Mouse (Mus musculus) olfactory bulb, adult 2 months (tissue): ENCODE data around the gene Tes. TPM values are rescaled to one million over a fixed set of nuclear protein-coding genes. Genes with fewer than 3 reads are reported as not detected.
A peak's percentile ranks its signal among the peaks of the same experiment; 100 is the strongest.
"Not testable (repeated sequence)": the region's sequence is repeated elsewhere in the genome, so short reads cannot be mapped to it uniquely, and the experiment has no call there.

ENCODE experiments used
- H3K27ac ChIP-seq: fragments of 200-500 bp; 2 replicates; pipeline ENCODE4 v1.5.1; 2012; ENCODE audit warnings: low read depth, low read length; ENCODE audit not compliant: insufficient read depth
- H3K4me1 ChIP-seq: fragments of 200-500 bp; 2 replicates; pipeline ENCODE4 v1.6.1; 2012; ENCODE audit warnings: low read length; ENCODE audit not compliant: control insufficient read depth, insufficient read depth
- H3K4me3 ChIP-seq: fragments of 200-500 bp; 2 replicates; pipeline ENCODE4 v1.5.1; 2012; ENCODE audit warnings: mild to moderate bottlenecking, low read depth, low read length, moderate library complexity; ENCODE audit not compliant: insufficient read depth
- CTCF ChIP-seq: fragments of 200-500 bp; IDR thresholded peaks from 2 replicates; pipeline ENCODE4 v1.5.1; 2012; ENCODE audit warnings: low read depth, mild to moderate bottlenecking, low read length, moderate library complexity; ENCODE audit not compliant: insufficient read depth
- POLR2A ChIP-seq: fragments of 200-500 bp; IDR thresholded peaks from 2 replicates; pipeline ENCODE4 v1.6.1; 2012; ENCODE audit warnings: mild to moderate bottlenecking, low read depth, low read length, moderate library complexity; ENCODE audit not compliant: insufficient read depth
- WGBS: fragments of 180-500 bp; shearing (Covaris S2); methylation state at CpG from one replicate; pipeline ENCODE4 v1.1.7; 2018; 5-methylcytosine and 5-hydroxymethylcytosine counted together
- polyA plus RNA-seq: library from polyadenylated mRNA; stranded (reverse); fragments of >200 nt; gene quantifications from 2 replicates; pipeline ENCODE4 v1.2.4, GENCODE M21; 2012; ENCODE audit warnings: low replicate concordance; ENCODE audit not compliant: missing spikeins, insufficient read depth, insufficient read length

Gene Tes
- polyA plus RNA-seq, 1 experiment = not detected

DNA sequence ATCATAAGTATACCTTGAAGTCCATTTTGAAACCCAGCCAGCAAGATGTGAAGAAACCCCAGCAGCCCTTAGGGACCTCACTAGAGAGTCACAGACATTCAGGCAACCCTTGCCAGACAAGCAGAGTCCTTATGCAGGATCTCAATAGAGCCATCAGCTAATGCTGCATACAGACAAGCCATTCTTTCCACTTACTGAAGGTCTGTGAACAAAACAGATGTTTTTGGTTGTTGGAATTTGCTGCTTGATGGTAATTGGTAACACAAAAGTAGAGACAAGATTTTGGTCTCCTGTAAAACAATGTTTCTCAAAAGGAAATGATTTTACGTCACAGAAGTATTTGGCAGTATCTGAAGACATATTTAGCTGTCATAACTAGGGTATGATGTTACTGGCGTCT is 10.2 kb upstream of the Tes start:
- TF ChIP-seq CTCF (no peak), POLR2A (no peak)
- Histone ChIP-seq H3K27ac (no peak overlapping the region), H3K4me1 (no peaks in the 10 kb centered on the region), H3K4me3 (no peak overlapping the region)
- WGBS = 88% methylated on average over 2 of the region's 2 CpGs

DNA sequence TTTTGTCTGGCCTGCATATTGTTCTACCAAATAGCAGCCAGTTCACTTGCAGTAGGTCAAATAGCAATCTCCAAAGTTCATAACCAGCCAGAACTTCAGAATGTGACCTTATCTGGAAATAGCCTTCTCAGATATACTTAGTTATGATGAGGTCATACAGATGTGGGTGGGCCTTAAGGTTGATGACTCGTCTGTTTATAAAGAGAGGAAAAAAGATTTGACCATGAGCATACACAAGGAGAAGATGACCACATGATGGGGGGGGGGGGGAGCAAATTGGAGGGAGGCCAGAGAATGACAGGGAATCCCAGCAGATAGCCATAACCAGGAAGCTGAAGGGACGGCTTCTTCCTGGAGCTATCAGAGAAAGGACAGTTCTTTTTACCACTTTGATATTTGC is 9.3 kb upstream of the Tes start:
- Histone ChIP-seq H3K27ac (no peak overlapping the region), H3K4me1 (no peaks in the 10 kb centered on the region), H3K4me3 (no peak overlapping the region)
- 77% methylated on average over 2 of the region's 2 CpGs for WGBS
- TF ChIP-seq POLR2A = no peak
- TF ChIP-seq CTCF = no peak

DNA sequence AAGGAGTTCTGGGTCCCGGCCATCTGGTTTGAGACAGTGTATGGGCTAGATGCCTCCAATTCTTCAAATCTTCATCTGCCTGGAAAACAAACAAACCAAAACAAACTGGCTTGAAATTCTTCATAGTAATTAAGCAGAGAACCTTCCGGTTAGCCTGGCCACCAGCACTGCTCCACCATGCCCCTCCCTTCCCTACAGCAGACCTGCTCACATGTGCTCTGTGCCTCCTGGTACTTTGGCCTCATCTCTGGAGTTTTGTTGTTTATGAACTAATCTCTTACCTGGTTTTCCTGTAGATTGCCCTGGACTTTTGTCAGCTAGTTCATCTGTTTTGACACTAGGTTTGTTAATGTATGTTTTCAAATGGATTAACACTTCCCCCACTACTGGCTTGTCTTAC is 5.4 kb upstream of the Tes start:
- Histone ChIP-seq H3K4me1 (no peaks in the 10 kb centered on the region), H3K4me3 (no peak overlapping the region), H3K27ac (no peak overlapping the region)
- 80% methylated on average over 2 of the region's 2 CpGs for WGBS
- TF ChIP-seq POLR2A = no peak
- no peak for TF ChIP-seq CTCF

DNA sequence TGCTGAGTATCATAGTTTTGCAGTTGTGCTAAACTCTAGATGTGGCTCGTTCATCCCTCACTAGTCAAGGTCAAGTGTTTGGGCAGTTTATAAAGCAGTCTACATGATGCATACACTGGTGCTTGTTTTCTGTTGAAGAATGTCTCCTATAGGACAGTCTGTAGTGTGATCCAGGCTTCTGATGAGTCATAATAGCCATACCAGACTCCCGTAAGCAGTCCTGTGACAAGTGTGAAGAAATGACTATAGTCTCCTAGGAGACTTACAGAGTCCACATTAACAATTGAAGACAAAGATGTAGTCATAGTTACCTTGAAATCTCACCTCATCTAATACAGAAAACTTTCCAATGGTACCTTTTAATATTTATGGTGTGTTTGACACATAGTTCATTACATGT is 4.8 kb upstream of the Tes start:
- peaks cover 5% of the 10 kb centered on the region; the same call in 1 of the 2 replicates for H3K4me1 ChIP-seq
- TF ChIP-seq POLR2A (no peak), CTCF (no peak)
- H3K27ac ChIP-seq = no peak overlapping the region
- no peak overlapping the region for H3K4me3 ChIP-seq
- 91% methylated on average over 2 of the region's 2 CpGs for whole genome bisulfite sequencing

DNA sequence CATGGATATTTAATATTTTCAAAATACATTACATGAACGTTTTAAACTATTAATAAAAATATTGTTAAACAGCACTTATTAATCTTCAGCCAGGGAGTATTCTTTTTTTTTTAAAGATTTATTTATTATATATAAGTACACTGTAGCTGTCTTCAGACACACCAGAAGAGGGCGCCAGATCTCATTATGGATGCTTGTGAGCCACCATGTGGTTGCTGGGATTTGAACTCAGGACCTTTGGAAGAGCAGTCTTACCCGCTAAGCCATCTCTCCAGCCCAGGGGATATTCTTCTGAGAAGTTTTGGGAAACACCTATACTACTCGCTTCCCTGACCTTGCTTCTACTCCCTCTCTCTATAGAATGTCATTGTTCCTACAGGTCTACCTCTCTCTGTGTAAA is 3.1 kb upstream of the Tes start:
- WGBS = 90% methylated on average over 4 of the region's 4 CpGs
- H3K27ac ChIP-seq, H3K4me3 ChIP-seq: not testable (repeated sequence)
- peaks cover 11% of the 10 kb centered on the region for H3K4me1 ChIP-seq

DNA sequence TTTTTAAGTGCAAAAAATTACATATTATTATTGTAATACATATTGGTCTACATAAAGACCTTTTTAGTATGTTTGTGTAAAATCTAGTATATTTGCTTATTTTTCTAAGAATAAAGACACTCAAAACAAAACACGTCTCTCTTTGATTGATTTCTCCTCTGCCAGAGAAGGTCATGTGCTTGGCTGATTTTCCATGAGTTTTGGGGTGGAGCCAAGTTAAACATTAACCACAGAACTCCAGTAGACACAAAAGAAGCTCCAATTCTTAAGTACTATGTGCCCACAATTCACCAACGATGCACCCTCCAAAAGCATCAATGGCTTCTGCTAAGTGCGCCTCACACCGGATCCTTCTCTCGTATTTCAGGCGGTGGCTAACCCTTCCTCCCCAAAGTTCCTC is 2.6 kb upstream of the Tes start:
- no peak overlapping the region for H3K4me3 ChIP-seq
- WGBS = 85% methylated on average over 6 of the region's 6 CpGs
- TF ChIP-seq CTCF (no peak), POLR2A (no peak)

DNA sequence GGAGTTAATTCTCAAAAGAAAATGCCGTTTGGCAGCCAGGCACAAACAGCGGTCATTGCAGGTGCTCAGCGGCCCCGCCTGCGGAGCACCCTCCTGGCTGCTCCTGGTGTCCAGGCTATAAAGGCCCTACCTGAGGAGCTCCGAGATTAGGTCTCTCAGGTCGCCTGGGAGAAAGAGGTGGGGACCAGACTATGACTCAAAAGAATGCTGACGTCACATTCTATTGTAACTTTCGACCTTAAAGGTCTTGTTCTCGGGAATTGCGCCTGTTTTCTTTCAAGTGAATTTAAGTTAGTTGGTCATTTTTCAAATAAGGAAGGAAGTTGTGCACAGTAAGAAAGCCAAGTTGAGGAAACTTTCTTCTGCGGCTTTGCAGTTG is 831 bp downstream of the Tes start:
- Histone ChIP-seq H3K27ac (no peak overlapping the region), H3K4me3 (peak overlapping the region; percentile 47), H3K4me1 (peaks cover 11% of the 10 kb centered on the region)
- 10% methylated on average over 12 of the region's 12 CpGs for WGBS
- TF ChIP-seq CTCF = no peak
- TF ChIP-seq POLR2A = no peak

More for the DNA sequence above, 2.6 kb upstream of the Tes start:
- H3K4me1 ChIP-seq = peaks cover 11% of the 10 kb centered on the region
- H3K27ac ChIP-seq = no peak overlapping the region

DNA sequence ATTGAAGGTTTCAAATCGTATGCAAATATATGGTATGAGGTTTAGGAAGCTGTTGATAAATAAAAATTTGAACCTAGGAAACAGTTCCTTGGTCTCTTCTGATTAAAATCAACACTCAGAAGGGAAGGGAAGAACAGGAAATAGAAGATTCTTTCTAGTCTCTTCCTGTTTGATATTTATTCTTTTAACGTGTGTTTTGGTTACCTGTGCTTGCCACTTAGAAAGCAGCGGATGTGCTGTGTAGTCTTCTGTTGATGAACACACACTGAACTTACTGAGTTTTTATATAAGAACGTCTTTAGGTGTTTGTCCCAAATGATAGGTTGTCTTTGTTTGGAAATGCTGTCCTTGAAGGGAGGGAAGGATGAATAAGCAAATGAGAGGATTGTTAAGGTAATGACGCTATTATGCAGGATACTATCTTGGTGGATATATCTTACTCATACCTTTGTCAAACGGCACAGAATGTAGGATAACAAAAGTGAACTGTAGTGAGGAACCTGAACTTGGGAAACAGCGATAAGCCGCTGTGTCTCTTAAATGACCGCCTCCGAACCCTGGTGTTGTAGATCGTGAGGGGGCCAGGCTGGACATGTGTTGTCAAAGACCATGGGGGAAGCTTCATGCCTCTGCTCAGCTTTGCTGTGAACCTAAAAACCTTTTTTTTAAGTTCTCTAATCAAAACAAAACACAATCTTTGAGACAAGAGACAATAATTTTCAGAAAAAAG is 1.4 kb downstream of the Tes start:
- no peak overlapping the region for H3K4me3 ChIP-seq

DNA sequence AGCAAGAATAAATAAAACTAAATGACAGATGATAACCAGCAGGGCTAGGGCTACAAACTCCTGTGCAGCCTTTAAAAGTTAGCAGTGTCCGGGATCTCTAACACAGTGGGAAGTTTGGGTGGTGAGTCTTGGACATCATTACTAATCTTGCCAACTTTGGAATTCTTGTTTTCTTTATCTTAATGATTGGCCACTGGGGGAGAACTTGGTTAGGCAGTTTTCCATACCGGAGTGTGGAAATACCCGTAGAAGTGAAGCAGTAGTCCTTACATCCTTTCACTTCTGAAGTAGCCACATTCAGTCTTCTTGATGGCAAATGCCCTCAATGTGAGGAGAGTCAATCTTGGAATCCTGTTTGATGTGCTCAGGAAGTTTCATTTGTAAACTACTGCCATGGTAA is 7.0 kb downstream of the Tes start:
- no peak overlapping the region for H3K27ac ChIP-seq
- TF ChIP-seq CTCF = no peak
- no peak for TF ChIP-seq POLR2A
- H3K4me3 ChIP-seq = no peak overlapping the region
- WGBS = 95% methylated on average over 3 of the region's 3 CpGs
- no peaks in the 10 kb centered on the region for H3K4me1 ChIP-seq

More for the DNA sequence above, 1.4 kb downstream of the Tes start:
- TF ChIP-seq POLR2A (no peak), CTCF (no peak)
- 69% methylated on average over 11 of the region's 11 CpGs for WGBS
- Histone ChIP-seq H3K4me1 (peaks cover 11% of the 10 kb centered on the region), H3K27ac (no peak overlapping the region)

DNA sequence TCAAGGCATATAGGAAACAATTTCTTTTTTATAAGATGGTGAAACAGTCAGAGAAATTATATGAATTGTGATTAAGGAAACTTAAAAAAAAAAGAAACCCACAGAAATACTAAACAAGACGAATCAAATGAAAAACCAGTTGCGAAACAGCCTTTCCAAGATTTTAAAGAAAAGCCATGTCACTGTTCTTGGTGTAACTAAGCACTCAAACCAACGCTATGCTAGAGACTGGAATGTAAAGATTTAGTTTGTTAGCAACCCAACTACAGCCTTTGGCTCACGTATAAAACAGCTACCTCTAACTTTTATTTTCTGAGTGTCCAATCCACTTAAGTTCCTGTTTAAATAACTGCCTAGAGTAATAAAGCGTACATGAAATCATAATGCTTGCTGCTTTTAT is 7.4 kb downstream of the Tes start:
- no peak for TF ChIP-seq POLR2A
- no peak for TF ChIP-seq CTCF
- Histone ChIP-seq H3K4me1 (no peaks in the 10 kb centered on the region), H3K27ac (no peak overlapping the region), H3K4me3 (no peak overlapping the region)
- 96% methylated on average over 5 of the region's 5 CpGs for WGBS
